Mouse (Mus musculus) midbrain, embryonic 12.5 days (tissue): ENCODE data around the gene Stk10. TPM values are rescaled to one million over a fixed set of nuclear protein-coding genes. Genes with fewer than 3 reads are reported as not detected.
A peak's percentile ranks its signal among the peaks of the same experiment; 100 is the strongest.

Experiments
- ATAC-seq: fragments of 200-750 bp; cut with Nextera tagmentation; 2 replicates; pipeline ENCODE4 v1.8.0; 2017; ENCODE audit warnings: low read depth, moderate TSS enrichment, moderate library complexity; ENCODE audit not compliant: low FRiP score
- H3K27ac ChIP-seq: fragments of 300-500 bp; sonication (generic); replicated peaks from 2 replicates; pipeline ENCODE4 v1.5.1; 2016; ENCODE audit warnings: mild to moderate bottlenecking
- H3K27me3 ChIP-seq: fragments of 300-500 bp; sonication (generic); 2 replicates; pipeline ENCODE4 v1.6.1; 2016; ENCODE audit warnings: mild to moderate bottlenecking
- H3K36me3 ChIP-seq: fragments of 300-500 bp; sonication (generic); 2 replicates; pipeline ENCODE4 v1.6.1; 2016
- H3K4me1 ChIP-seq: fragments of 300-500 bp; sonication (generic); 2 replicates; pipeline ENCODE4 v1.6.1; 2016
- H3K4me2 ChIP-seq: fragments of 300-500 bp; sonication (generic); replicated peaks from 2 replicates; pipeline ENCODE4 v1.6.1; 2016; ENCODE audit warnings: mild to moderate bottlenecking, moderate library complexity
- H3K4me3 ChIP-seq: fragments of 300-500 bp; sonication (generic); 2 replicates; pipeline ENCODE4 v1.5.1; 2016; ENCODE audit warnings: mild to moderate bottlenecking
- H3K9ac ChIP-seq: fragments of 300-500 bp; sonication (generic); replicated peaks from 2 replicates; pipeline ENCODE4 v1.6.1; 2016; ENCODE audit warnings: mild to moderate bottlenecking, moderate library complexity
- H3K9me3 ChIP-seq: fragments of 300-500 bp; sonication (generic); 2 replicates; pipeline ENCODE4 v1.6.1; 2016; ENCODE audit warnings: mild to moderate bottlenecking
- WGBS: fragments of 180-500 bp; shearing (Covaris S2); methylation state at CpG from one replicate; pipeline ENCODE4 v1.1.7; 2016; 5-methylcytosine and 5-hydroxymethylcytosine counted together
- polyA plus RNA-seq: library from polyadenylated mRNA; unstranded; fragments of >200 nt; fragmentation: Nextera tagmentation; extraction: Ambion mirVana; gene quantifications from 2 replicates; pipeline ENCODE4 v1.2.1, GENCODE M21; 2016

Stk10 gene
- polyA plus RNA-seq, 1 experiment from 2014 or later = 1.8 TPM

DNA sequence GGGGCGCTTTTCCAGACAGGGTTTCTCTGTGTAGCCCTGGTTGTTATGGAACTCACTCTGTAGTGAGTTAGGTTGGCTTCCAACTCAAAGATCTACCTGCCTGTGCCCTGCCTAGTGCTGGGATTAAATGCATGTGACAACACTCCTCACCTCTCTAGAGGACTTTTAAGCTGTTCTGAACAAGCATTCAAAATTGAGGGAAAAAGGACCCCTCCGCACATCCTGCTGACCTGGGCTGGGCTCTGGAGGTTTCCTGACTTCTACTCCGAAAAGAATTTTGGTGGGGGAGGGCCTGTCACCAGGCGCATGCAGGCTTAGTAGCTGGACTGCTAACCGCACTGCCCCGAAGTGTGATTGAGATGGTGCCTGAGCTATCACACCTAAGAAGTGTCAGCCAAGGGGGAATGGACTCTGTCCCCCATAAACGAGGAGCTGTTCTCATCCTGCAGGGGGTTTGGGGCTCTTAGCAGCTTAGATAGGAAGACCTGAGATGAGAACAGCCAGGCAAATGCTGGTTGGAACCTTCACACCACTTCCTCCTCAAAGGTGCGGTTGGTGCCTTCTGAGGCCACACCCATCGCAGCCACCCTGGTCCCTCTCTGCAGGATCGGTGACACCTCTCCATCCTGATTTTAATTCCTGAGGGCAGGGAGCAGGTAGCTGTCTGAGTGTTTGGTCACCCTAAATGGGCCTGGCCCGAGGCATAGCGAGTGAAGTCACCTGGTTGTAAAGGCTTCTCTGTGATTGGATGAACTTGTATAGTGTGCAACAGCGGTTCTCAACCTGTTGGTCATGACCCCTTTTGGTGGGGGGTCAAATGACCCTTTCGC is 20.4 kb downstream of the Stk10 start:
- no peak overlapping the region for H3K4me3 ChIP-seq
- no peak overlapping the region for H3K27ac ChIP-seq
- H3K4me2 ChIP-seq = no peak overlapping the region
- no peaks in the 10 kb centered on the region for H3K27me3 ChIP-seq
- ATAC-seq = no peak
- WGBS = 81% methylated on average over 14 of the region's 14 CpGs
- peaks cover 38% of the 10 kb centered on the region for H3K4me1 ChIP-seq
- no peaks in the 10 kb centered on the region for H3K9me3 ChIP-seq
- H3K36me3 ChIP-seq = no peaks in the 10 kb centered on the region
- no peak overlapping the region for H3K9ac ChIP-seq

GRCm38 (mm10) chr11:32554141-32555091 is 21.3 kb downstream of the Stk10 start:
- Histone ChIP-seq H3K36me3 (no peaks in the 10 kb centered on the region), H3K27ac (no peak overlapping the region), H3K9me3 (no peaks in the 10 kb centered on the region), H3K4me3 (no peak overlapping the region), H3K4me2 (no peak overlapping the region), H3K4me1 (peaks cover 32% of the 10 kb centered on the region), H3K27me3 (no peaks in the 10 kb centered on the region), H3K9ac (no peak overlapping the region)
- WGBS = 91% methylated on average over 14 of the region's 14 CpGs
- no peak for ATAC-seq

DNA sequence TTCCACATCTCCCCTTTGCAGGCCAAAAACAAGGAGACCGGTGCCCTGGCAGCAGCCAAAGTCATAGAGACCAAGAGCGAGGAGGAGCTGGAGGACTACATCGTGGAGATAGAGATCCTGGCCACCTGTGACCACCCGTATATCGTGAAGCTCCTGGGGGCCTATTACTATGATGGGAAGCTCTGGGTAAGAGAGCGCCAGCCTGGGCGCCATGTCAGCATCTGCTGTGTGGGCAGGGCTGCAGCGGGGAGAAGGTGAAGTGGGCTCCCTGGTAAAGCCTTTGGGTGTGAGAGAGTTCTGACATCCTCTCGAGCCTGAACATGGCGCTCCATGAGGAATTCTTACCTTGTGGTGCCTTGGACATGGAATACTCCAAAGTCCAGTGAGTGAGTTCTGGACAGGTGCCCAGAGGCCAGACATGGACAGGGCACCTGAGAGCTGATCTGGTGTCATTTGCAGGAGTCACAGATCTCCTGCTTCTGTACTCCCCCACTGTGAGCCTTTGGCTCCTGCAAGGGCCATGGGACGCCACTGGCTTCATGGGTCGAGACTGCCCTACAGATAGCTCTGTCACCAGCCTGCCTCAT is 22.1 kb downstream of the Stk10 start:
- H3K4me2 ChIP-seq = no peak overlapping the region
- no peak overlapping the region for H3K4me3 ChIP-seq
- WGBS = 93% methylated on average over 12 of the region's 12 CpGs
- H3K27me3 ChIP-seq = no peaks in the 10 kb centered on the region
- peaks cover 25% of the 10 kb centered on the region for H3K4me1 ChIP-seq
- H3K36me3 ChIP-seq = no peaks in the 10 kb centered on the region
- H3K27ac ChIP-seq = no peak overlapping the region
- no peaks in the 10 kb centered on the region for H3K9me3 ChIP-seq
- no peak for ATAC-seq
- H3K9ac ChIP-seq = no peak overlapping the region

GRCm38 (mm10) chr11:32556333-32556990 is 23.4 kb downstream of the Stk10 start:
- WGBS = 76% methylated on average over 10 of the region's 10 CpGs
- no peak overlapping the region for H3K27ac ChIP-seq
- no peak overlapping the region for H3K9ac ChIP-seq
- H3K27me3 ChIP-seq = no peaks in the 10 kb centered on the region
- H3K4me1 ChIP-seq = peaks cover 22% of the 10 kb centered on the region
- no peak for ATAC-seq
- no peaks in the 10 kb centered on the region for H3K36me3 ChIP-seq
- no peak overlapping the region for H3K4me3 ChIP-seq
- H3K9me3 ChIP-seq = no peaks in the 10 kb centered on the region
- H3K4me2 ChIP-seq = no peak overlapping the region

- H3K9ac ChIP-seq = no peak overlapping the region
- ATAC-seq = no peak
- H3K27me3 ChIP-seq = no peaks in the 10 kb centered on the region
- no peaks in the 10 kb centered on the region for H3K9me3 ChIP-seq
- H3K4me3 ChIP-seq = no peak overlapping the region
- H3K4me2 ChIP-seq = no peak overlapping the region
- H3K4me1 ChIP-seq = peaks cover 6% of the 10 kb centered on the region; the same call in 1 of the 2 replicates
- H3K27ac ChIP-seq = no peak overlapping the region
- 96% methylated on average over 4 of the region's 4 CpGs for WGBS
- H3K36me3 ChIP-seq = no peaks in the 10 kb centered on the region
Measured at GRCm38 (mm10) chr11:32558026-32558425, 24.9 kb downstream of the Stk10 start.

GRCm38 (mm10) chr11:32558677-32559076 is 25.6 kb downstream of the Stk10 start:
- ATAC-seq = no peak
- no peak overlapping the region for H3K27ac ChIP-seq
- H3K4me1 ChIP-seq = no peaks in the 10 kb centered on the region; the same call in 1 of the 2 replicates
- no peak overlapping the region for H3K4me3 ChIP-seq
- 75% methylated on average over 8 of the region's 8 CpGs for WGBS
- H3K36me3 ChIP-seq = no peaks in the 10 kb centered on the region
- H3K27me3 ChIP-seq = no peaks in the 10 kb centered on the region
- H3K9ac ChIP-seq = no peak overlapping the region
- H3K9me3 ChIP-seq = no peaks in the 10 kb centered on the region
- no peak overlapping the region for H3K4me2 ChIP-seq

DNA sequence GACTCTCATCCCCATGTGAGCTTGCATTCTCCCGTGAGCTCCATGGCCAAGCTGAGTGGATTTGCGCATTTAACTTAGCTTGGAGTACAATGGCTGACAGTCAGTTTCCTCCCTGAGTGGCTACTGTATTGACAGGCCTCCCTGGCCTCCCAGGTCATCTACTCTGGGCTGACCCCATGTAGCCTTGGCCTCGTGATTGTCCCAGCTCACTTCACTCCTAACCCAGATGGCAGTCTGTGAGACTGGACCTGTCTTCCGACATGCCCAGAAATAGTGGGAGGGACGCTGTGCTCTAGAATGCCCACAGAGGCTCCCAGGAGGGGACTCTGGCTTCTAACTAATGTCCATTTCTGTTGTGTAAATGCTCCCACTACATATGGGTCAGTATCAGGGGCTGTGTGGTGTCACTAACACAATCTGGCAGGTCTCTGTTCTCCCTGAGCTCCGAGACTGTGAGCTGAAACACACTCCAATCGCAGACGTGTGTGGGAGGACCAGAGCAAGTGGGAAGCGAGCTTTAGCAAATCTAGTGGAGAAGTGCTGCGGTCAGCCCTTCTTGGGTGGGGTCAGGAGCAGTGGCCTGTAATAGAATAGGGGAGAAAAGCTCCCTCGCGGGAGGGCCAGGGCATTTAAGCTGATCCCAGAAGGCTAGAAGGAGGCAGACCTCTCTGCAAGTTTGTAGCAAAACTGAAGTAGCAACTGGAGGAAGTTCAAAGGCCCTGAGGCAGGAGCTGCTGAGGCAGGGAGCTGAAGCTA is 27.1 kb downstream of the Stk10 start:
- Histone ChIP-seq H3K4me1 (no peaks in the 10 kb centered on the region; the same call in 1 of the 2 replicates), H3K27me3 (no peaks in the 10 kb centered on the region), H3K4me2 (no peak overlapping the region), H3K9ac (no peak overlapping the region), H3K4me3 (no peak overlapping the region), H3K36me3 (no peaks in the 10 kb centered on the region), H3K27ac (no peak overlapping the region), H3K9me3 (no peaks in the 10 kb centered on the region)
- no peak for ATAC-seq
- 80% methylated on average over 12 of the region's 12 CpGs for WGBS

DNA sequence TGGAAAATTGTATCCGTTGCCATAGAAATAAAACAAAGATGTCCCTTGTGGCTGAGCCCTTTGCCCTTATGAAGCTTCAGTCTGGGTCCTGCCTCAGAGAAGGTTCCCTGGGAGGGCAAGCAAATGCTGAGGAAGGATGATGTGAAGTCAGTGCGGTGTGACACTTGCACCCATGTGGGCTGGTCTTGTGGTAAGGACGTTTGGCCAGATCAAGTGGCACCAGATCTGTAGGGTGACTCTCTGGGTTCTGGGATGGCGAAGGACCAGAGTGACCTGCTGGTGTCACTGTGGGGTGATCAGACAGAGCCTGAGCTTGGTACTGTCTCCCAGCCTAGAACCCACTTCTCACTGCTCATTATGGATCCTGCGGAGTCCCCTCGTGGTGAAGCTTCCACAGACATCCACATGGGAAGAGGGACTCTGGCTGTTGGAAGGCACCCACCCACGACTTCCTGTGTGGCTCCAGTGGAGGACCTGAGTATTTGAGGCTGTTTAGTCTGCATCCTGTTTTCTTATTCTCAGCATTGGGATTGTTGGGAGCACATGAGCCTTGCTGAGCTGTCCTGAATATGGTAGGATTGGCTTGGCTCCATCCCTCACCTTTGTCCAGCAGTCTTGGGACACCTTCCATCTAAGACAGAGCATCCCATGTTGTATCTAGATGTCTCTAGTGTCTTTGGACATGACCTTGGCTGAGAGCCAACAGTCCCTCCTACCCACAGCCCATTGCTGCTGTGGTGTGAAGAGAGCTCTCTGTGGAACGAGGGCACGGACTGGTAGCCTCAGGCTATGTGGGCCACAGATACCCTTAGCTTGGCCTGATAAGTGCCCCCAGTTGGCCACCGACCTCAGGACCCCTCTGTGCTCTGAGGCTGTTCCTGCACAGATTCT is 28.6 kb downstream of the Stk10 start:
- ATAC-seq = 0 out of 2 replicates have a peak, but pooled peaks have one; percentile 9
- H3K27me3 ChIP-seq = no peaks in the 10 kb centered on the region
- no peaks in the 10 kb centered on the region for H3K9me3 ChIP-seq
- no peak overlapping the region for H3K27ac ChIP-seq
- H3K9ac ChIP-seq = no peak overlapping the region
- WGBS = 75% methylated on average over 10 of the region's 10 CpGs
- no peak overlapping the region for H3K4me2 ChIP-seq
- H3K4me3 ChIP-seq = no peak overlapping the region
- H3K36me3 ChIP-seq = no peaks in the 10 kb centered on the region
- H3K4me1 ChIP-seq = no peaks in the 10 kb centered on the region; the same call in 1 of the 2 replicates

DNA sequence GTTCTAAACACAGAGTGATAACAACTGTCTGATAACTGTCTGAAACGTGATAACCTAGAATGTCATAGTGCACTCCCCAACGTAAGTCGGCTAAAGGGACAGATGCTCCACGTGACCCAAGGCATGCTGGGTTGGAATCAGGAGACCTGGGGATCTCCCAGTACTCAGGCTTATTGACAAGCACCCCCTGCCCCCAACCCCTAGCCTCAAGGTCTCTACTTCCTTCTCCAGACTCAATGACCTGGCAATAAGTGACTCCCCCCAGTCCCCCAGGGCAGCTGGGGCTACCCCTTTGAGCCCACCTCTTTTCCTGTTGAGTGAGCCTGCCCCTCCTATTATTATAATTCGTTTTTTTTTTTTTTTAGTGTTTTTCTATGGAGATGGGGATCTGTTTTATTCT is 29.6 kb downstream of the Stk10 start:
- no peak for ATAC-seq
- H3K4me1 ChIP-seq = peaks cover 7% of the 10 kb centered on the region
- 73% methylated on average over 5 of the region's 5 CpGs for WGBS

GRCm38 (mm10) chr11:32563660-32564059 is 30.6 kb downstream of the Stk10 start:
- Histone ChIP-seq H3K4me3 (no peak overlapping the region), H3K27ac (no peak overlapping the region), H3K9ac (no peak overlapping the region), H3K4me1 (peaks cover 10% of the 10 kb centered on the region), H3K9me3 (no peaks in the 10 kb centered on the region), H3K36me3 (no peaks in the 10 kb centered on the region), H3K4me2 (no peak overlapping the region), H3K27me3 (no peaks in the 10 kb centered on the region)
- 35% methylated on average over 3 of the region's 3 CpGs for WGBS
- no peak for ATAC-seq

More for the DNA sequence above, 29.6 kb downstream of the Stk10 start:
- Histone ChIP-seq H3K9ac (no peak overlapping the region), H3K27me3 (no peaks in the 10 kb centered on the region), H3K4me2 (no peak overlapping the region), H3K9me3 (no peaks in the 10 kb centered on the region), H3K4me3 (no peak overlapping the region), H3K36me3 (no peaks in the 10 kb centered on the region), H3K27ac (no peak overlapping the region)
